Mouse (Mus musculus) ES-E14 (cell line): ENCODE results near the gene Megf11. TPM values are rescaled to one million over a fixed set of nuclear protein-coding genes. Genes with fewer than 3 reads are reported as not detected.

Source experiments
- DNase-seq: peaks from one replicate; pipeline ENCODE4 v3.0.0-alpha.2; 2013; ENCODE audit warnings: low read depth, low spot score
- H3K27ac ChIP-seq: 2 replicates; pipeline ENCODE4 v1.5.1; 2012; ENCODE audit warnings: low read depth, mild to moderate bottlenecking, low read length, moderate library complexity, mixed read lengths; ENCODE audit not compliant: poor library complexity, insufficient read depth, severe bottlenecking
- H3K36me3 ChIP-seq: 2 replicates; pipeline ENCODE4 v1.6.1; 2012; ENCODE audit warnings: mild to moderate bottlenecking, low read length, moderate library complexity, mixed read lengths; ENCODE audit not compliant: control insufficient read depth, poor library complexity, insufficient read depth, severe bottlenecking
- H3K4me1 ChIP-seq, 2 experiments: fragments of 150-350 bp in 1 of 2; sonication (generic) in 1 of 2; 2 replicates each; pipeline ENCODE4 v1.6.1; 2012; ENCODE audit warnings: low read length in 2 of 2, mild to moderate bottlenecking in 1 of 2, mixed read lengths in 1 of 2; ENCODE audit not compliant: control insufficient read depth in 2 of 2, insufficient read depth in 2 of 2, poor library complexity in 1 of 2
- H3K4me3 ChIP-seq, 2 experiments: fragments of 150-350 bp in 1 of 2; sonication (generic) in 1 of 2; 2 replicates each; pipeline ENCODE4 v1.5.1; 2012; ENCODE audit warnings: low read length in 2 of 2, low read depth in 1 of 2, mild to moderate bottlenecking in 1 of 2, mixed read lengths in 1 of 2; ENCODE audit not compliant: insufficient read depth in 1 of 2, poor library complexity in 1 of 2, severe bottlenecking in 1 of 2
- H3K9ac ChIP-seq: 2 replicates; pipeline ENCODE4 v1.6.1; 2012; ENCODE audit warnings: low read depth, mild to moderate bottlenecking, low read length, mixed read lengths; ENCODE audit not compliant: poor library complexity, insufficient read depth, severe bottlenecking
- H3K9me3 ChIP-seq: fragments of 150-350 bp; sonication (generic); 2 replicates; pipeline ENCODE4 v1.6.1; 2012; ENCODE audit warnings: low read depth, mild to moderate bottlenecking, low read length; ENCODE audit not compliant: control insufficient read depth, insufficient read depth
- CHD2 ChIP-seq: IDR thresholded peaks from 2 replicates; pipeline ENCODE4 v1.6.1; 2014; ENCODE audit warnings: mild to moderate bottlenecking, low read depth, low read length, inconsistent platforms
- HCFC1 ChIP-seq: IDR thresholded peaks from 2 replicates; pipeline ENCODE4 v1.6.1; 2012; ENCODE audit warnings: low read length, inconsistent platforms, borderline replicate concordance; ENCODE audit not compliant: insufficient read depth
- MAFK ChIP-seq: IDR thresholded peaks from 2 replicates; pipeline ENCODE4 v1.6.1; 2014; ENCODE audit warnings: mild to moderate bottlenecking, low read depth, low read length, inconsistent platforms; ENCODE audit not compliant: insufficient read depth
- ZC3H11A ChIP-seq: IDR thresholded peaks from 2 replicates; pipeline ENCODE4 v1.6.1; 2012; ENCODE audit warnings: low read depth, mild to moderate bottlenecking, inconsistent platforms, low read length, borderline replicate concordance
- ZNF384 ChIP-seq: IDR thresholded peaks from 2 replicates; pipeline ENCODE4 v1.6.1; 2012; ENCODE audit warnings: low read depth, low read length, inconsistent platforms
- in situ Hi-C, 2 experiments: fragments of 600-800 bp; cut with MboI; formaldehyde crosslinking; loops; one replicate each; pipeline ENCODE4 v1.15.1; 2025; ENCODE audit warnings: low sequenced_read_pairs in 2 of 2, inconsistent platforms in 1 of 2; ENCODE audit not compliant: unreplicated experiment in 2 of 2
- total RNA-seq: library from RNA; depleted of rRNA; stranded (reverse); fragments of 300-350 nt; gene quantifications from 2 replicates; pipeline ENCODE4 v1.2.3, GENCODE M21; 2012

Gene Megf11
- total RNA-seq, 1 experiment, result 7.5 TPM

DNA sequence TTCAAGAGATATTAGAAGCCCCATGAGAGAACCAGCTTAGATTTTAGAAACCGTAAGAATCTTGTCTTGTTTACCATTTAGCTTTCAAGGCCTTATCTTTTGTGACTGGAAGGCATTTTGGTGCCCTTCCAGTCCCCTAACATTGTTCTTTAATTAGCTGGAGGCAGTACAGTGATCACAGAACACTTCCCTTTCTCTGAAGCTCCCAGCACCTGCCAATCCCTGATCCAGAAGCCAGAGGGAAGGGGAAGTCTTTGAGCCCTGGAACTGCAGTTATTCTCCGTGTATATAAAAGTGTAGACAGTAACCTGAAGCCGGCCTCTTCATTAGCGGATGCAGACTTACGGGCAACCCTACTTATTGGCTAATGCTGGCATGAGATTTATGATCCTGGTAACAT, 35.9 kb upstream of the Megf11 start:
- Histone ChIP-seq H3K4me1 (no peaks in the 10 kb centered on the region), H3K9me3 (no peaks in the 10 kb centered on the region), H3K27ac (no peak overlapping the region), H3K36me3 (no peaks in the 10 kb centered on the region), H3K4me3 (no peak overlapping the region), H3K9ac (no peak overlapping the region)
- TF ChIP-seq ZNF384, result no peak
- TF ChIP-seq ZC3H11A, result no peak
- no peak for TF ChIP-seq MAFK
- no peak for TF ChIP-seq HCFC1
- TF ChIP-seq CHD2, result no peak
- in situ Hi-C loops, result no loop called here
- DNase-seq, result no peak

DNA sequence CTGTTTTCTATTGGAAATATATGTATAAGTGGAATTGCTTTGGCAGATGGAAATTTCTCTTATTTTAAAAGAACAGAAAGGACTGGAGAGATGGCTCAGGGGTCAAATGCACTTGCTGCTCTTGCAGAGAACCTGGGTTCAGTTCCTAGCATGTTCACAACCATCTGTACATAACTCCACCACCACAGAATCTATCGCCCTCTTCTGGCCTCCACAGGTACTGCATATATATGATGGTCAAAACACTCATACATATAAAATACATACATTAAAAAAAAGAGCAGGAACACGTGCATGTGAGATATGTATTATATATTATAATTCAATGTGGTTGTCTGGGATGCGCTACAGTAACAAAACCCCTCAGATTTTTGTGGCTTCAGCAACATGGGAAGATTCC, 34.2 kb upstream of the Megf11 start:
- H3K27ac ChIP-seq, result no peak overlapping the region
- no peaks in the 10 kb centered on the region for H3K4me1 ChIP-seq
- H3K36me3 ChIP-seq, result no peaks in the 10 kb centered on the region
- TF ChIP-seq MAFK, result no peak
- TF ChIP-seq ZNF384, result no peak
- TF ChIP-seq ZC3H11A, result 0 out of 2 replicates have a peak, but pooled peaks have one; percentile 20
- no peak for TF ChIP-seq HCFC1
- H3K9me3 ChIP-seq, result no peaks in the 10 kb centered on the region
- H3K4me3 ChIP-seq, result no peak overlapping the region
- in situ Hi-C loops, result no loop called here
- H3K9ac ChIP-seq, result no peak overlapping the region
- no peak for DNase-seq

DNA sequence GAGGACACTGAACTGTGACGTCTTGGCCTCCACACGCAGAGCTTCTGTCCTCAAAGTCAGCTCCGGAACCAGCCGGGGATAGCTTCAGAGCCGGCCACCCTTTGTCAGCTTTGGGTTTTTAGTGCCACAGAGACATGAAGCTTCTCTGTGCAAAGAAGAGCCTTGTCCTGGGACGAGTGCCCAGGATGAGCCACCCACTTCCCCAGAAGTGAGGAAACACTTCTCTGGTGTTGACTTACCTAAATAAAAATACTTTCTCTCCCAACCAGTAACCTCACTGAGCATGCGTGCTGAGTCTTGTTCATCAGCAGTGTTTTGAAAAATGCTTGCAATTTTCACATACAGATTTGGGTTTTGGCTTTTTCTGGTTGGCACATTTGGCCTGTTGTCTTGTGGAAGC, 29.8 kb upstream of the Megf11 start:
- H3K27ac ChIP-seq, result no peak overlapping the region
- in situ Hi-C loops, result no loop called here
- H3K4me3 ChIP-seq, result no peak overlapping the region
- H3K4me1 ChIP-seq, result peaks cover 2 to 3% of the 10 kb centered on the region in 2 experiments; a peak in 2 of 4 replicates
- H3K36me3 ChIP-seq, result no peaks in the 10 kb centered on the region; the same call in 1 of the 2 replicates
- no peaks in the 10 kb centered on the region for H3K9me3 ChIP-seq
- no peak overlapping the region for H3K9ac ChIP-seq
- no peak for TF ChIP-seq ZNF384
- TF ChIP-seq CHD2, result no peak
- TF ChIP-seq ZC3H11A, result no peak
- no peak for TF ChIP-seq HCFC1
- TF ChIP-seq MAFK, result no peak
- DNase-seq, result no peak

DNA sequence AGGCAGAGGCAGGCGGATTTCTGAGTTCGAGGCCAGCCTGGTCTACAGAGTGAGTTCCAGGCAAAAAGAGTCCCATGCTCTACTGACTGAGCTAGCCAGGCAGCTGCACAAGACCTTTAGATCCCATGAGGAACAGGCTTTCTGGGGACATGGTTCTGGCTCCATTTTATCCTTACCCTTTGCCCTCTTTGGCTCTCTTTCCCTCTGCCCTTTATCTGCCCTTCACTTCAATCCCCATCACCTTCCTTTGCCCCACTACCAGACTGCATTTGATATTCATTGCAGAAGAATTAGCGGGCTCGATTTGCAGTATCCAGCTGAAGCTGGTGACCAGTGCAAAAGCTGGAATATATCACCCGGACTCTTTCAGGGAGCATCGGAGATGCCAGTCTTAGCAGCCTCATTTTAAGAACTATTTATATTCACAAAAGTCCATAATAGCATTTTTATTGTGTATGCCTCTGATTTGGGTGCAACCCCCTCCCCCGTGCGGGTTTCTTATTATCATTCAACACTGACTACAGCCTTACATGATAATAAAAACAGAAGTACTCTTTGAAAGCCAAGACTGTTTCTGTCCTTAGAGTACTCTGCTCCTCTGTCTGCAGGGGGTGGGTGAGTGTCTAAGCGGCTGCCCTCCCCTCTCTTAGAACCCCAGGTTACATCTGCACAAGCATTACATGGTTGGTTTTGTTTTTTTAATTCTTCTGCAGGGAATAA, 24.0 kb upstream of the Megf11 start:
- Histone ChIP-seq H3K4me3 (no peak overlapping the region), H3K36me3 (no peaks in the 10 kb centered on the region; the same call in 1 of the 2 replicates), H3K9me3 (no peaks in the 10 kb centered on the region), H3K4me1 (peaks cover 3 to 9% of the 10 kb centered on the region in 2 experiments; a peak in 3 of 4 replicates), H3K9ac (no peak overlapping the region), H3K27ac (no peak overlapping the region)
- TF ChIP-seq MAFK, result no peak
- TF ChIP-seq ZC3H11A, result no peak
- TF ChIP-seq HCFC1, result no peak
- no peak for TF ChIP-seq CHD2
- no peak for TF ChIP-seq ZNF384
- no peak for DNase-seq
- in situ Hi-C loops, result no loop called here

DNA sequence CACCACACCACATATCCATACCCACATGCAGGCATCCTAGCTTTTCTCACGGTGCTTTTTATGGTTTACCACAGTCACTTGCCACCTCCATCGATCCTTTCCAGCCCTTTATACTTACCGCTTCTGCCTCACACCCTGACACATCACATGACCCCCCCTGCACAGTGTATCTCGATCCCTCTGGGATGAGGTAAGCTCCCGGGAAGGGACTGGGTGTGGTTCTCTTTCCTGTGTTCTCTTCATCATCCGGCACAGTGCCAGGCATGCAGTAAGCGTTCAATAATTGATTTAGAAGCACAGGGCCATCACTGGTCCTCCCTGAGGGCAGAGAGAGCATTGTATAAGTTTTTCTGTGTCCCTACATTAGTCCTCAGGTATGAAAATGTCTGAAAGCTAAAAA, 15.6 kb upstream of the Megf11 start:
- Histone ChIP-seq H3K36me3 (no peaks in the 10 kb centered on the region), H3K4me3 (no peak overlapping the region), H3K9me3 (no peaks in the 10 kb centered on the region), H3K9ac (no peak overlapping the region), H3K4me1 (no peaks in the 10 kb centered on the region), H3K27ac (no peak overlapping the region)
- TF ChIP-seq ZNF384, result no peak
- TF ChIP-seq ZC3H11A, result no peak
- no peak for TF ChIP-seq MAFK
- TF ChIP-seq HCFC1, result no peak
- TF ChIP-seq CHD2, result no peak
- in situ Hi-C loops, result no loop called here
- DNase-seq, result no peak
